Mouse (Mus musculus) embryonic facial prominence, embryonic 13.5 days (tissue): Measurements from ENCODE around the gene C1ql2. TPM values are rescaled to one million over a fixed set of nuclear protein-coding genes. Genes with fewer than 3 reads are reported as not detected.

ENCODE experiments used
- ATAC-seq: fragments of 200-750 bp; cut with Nextera tagmentation; 2 replicates; pipeline ENCODE4 v1.8.0; 2017; ENCODE audit warnings: low read depth; ENCODE audit not compliant: insufficient number of reproducible peaks, insufficient read depth, low FRiP score, low TSS enrichment
- H3K27ac ChIP-seq: fragments of 300-500 bp; sonication (generic); 2 replicates; pipeline ENCODE4 v1.5.1; 2015; ENCODE audit warnings: moderate library complexity, mild to moderate bottlenecking, inconsistent platforms
- H3K27me3 ChIP-seq: fragments of 300-500 bp; sonication (generic); 2 replicates; pipeline ENCODE4 v1.6.1; 2015; ENCODE audit warnings: mild to moderate bottlenecking, inconsistent platforms
- H3K36me3 ChIP-seq: fragments of 300-500 bp; sonication (generic); 2 replicates; pipeline ENCODE4 v1.6.1; 2015; ENCODE audit warnings: mild to moderate bottlenecking, inconsistent platforms
- H3K4me1 ChIP-seq: fragments of 300-500 bp; sonication (generic); 2 replicates; pipeline ENCODE4 v1.6.1; 2015; ENCODE audit warnings: inconsistent platforms
- H3K4me2 ChIP-seq: fragments of 300-500 bp; sonication (generic); 2 replicates; pipeline ENCODE4 v1.6.1; 2015; ENCODE audit warnings: moderate library complexity, mild to moderate bottlenecking, inconsistent platforms
- H3K4me3 ChIP-seq: fragments of 300-500 bp; sonication (generic); 2 replicates; pipeline ENCODE4 v1.5.1; 2015; ENCODE audit warnings: mild to moderate bottlenecking, inconsistent platforms
- H3K9ac ChIP-seq: fragments of 300-500 bp; sonication (generic); 2 replicates; pipeline ENCODE4 v1.6.1; 2015; ENCODE audit warnings: mild to moderate bottlenecking, inconsistent platforms
- H3K9me3 ChIP-seq: fragments of 300-500 bp; sonication (generic); 2 replicates; pipeline ENCODE4 v1.6.1; 2016; ENCODE audit warnings: inconsistent platforms
- WGBS: fragments of 180-500 bp; shearing (Covaris S2); methylation state at CpG from one replicate; pipeline ENCODE4 v1.1.7; 2015; ENCODE audit warnings: mixed read lengths; 5-methylcytosine and 5-hydroxymethylcytosine counted together
- polyA plus RNA-seq: library from polyadenylated mRNA; unstranded; fragments of >200 nt; fragmentation: Nextera tagmentation; extraction: Ambion mirVana; gene quantifications from 2 replicates; pipeline ENCODE4 v1.2.1, GENCODE M21; 2015

C1ql2 gene
- polyA plus RNA-seq, 1 experiment from 2014 or later, result 0.20 TPM

DNA sequence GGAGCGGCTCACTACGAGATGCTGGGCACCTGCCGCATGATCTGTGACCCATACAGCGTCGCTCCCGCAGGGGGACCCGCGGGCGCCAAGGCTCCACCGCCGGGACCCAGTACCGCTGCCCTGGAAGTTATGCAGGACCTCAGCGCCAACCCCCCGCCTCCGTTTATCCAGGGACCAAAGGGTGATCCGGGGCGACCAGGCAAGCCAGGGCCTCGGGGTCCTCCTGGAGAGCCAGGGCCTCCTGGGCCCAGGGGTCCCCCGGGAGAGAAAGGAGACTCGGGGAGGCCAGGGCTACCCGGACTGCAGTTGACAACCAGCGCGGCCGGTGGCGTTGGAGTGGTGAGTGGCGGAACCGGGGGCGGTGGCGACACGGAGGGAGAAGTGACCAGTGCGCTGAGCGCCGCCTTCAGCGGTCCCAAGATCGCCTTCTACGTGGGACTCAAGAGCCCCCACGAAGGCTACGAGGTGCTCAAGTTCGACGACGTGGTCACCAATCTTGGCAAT, 842 bp downstream of the C1ql2 start:
- Histone ChIP-seq H3K27me3 (peaks cover 100% of the 10 kb centered on the region), H3K9me3 (no peaks in the 10 kb centered on the region), H3K27ac (no peak overlapping the region), H3K4me1 (peaks cover 27% of the 10 kb centered on the region), H3K9ac (no peak overlapping the region), H3K4me2 (peak overlapping the region; percentile 61), H3K36me3 (no peaks in the 10 kb centered on the region), H3K4me3 (peak overlapping the region; percentile 38)
- ATAC-seq, result no peak
- under 1% methylated on average over 41 of the region's 41 CpGs for WGBS

DNA sequence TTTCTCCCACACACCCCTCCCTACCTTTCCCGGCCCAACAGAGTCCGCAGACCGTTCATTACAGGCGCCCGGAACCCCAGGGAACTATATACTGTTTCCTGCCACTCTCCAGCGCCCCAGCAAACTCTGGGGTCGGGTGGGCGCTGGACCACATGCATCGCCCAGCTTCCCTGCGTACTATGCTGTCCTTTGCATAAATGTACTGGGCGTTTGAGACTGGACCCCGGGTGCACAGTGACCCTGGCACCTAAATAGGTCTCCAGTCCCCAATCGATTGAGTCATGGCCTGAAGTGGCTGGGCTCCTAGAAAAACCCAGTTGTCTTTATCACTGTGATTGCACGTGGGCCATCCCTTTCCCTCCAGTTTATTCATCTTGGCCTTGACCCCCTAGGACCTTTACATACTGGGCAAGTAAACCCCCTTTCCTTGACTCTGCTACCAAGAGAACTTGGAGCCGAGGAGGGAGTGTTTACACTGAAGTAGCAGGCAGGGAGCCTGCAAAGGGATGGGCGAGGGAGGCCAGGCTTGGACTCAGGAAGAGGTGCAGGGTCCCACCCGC, 1.5 kb downstream of the C1ql2 start:
- Histone ChIP-seq H3K4me3 (peak overlapping the region; percentile 38), H3K4me1 (peaks cover 27% of the 10 kb centered on the region), H3K27ac (no peak overlapping the region), H3K9me3 (no peaks in the 10 kb centered on the region), H3K4me2 (peak overlapping the region; percentile 61), H3K27me3 (peaks cover 97% of the 10 kb centered on the region), H3K9ac (no peak overlapping the region), H3K36me3 (no peaks in the 10 kb centered on the region)
- WGBS, result 2% methylated on average over 17 of the region's 17 CpGs
- no peak for ATAC-seq

DNA sequence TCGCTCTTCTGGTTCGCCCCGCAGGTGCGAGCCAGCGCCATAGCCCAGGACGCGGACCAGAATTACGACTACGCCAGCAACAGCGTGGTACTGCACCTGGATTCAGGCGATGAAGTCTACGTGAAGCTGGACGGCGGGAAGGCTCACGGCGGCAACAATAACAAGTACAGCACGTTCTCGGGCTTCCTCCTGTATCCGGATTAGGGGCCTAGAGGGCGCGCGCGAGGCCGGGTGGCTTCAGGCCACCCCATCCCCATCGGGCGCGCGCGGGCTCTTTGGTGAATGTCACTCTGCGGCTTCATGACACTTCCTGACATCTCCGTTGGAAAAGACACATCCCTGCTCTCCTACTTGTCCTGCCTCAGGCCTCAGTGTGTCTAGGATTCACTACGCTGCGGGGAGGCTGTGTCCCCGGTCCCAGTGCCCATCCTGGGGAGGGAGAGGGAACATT, 2.0 kb downstream of the C1ql2 start:
- ATAC-seq, result no peak
- under 1% methylated on average over 34 of the region's 34 CpGs for WGBS
- Histone ChIP-seq H3K4me1 (peaks cover 27% of the 10 kb centered on the region), H3K4me2 (peak overlapping the region; percentile 61), H3K27me3 (peaks cover 92% of the 10 kb centered on the region), H3K9me3 (no peaks in the 10 kb centered on the region), H3K4me3 (peak overlapping the region; percentile 22), H3K27ac (no peak overlapping the region), H3K36me3 (no peaks in the 10 kb centered on the region), H3K9ac (no peak overlapping the region)

DNA sequence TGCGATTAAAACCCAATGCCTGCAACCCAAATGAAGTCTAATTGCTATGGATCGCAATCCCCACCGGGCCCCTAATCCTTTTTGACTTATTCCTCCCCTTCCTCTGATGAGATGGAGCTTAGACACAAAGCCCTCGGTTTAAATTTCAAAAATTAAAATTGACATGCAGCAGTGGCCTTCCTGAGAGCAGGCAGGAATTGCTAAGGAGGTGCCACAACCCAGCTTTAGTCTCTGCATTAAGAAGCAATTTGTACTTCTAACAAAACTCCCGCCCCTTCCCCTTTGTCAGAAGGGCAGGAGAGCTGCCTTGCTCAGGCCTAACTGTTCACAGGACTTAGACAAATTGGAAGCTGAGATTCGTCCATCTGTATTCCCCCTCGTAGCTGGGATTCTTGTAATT, 4.6 kb downstream of the C1ql2 start:
- no peak overlapping the region for H3K27ac ChIP-seq
- 8% methylated on average over 7 of the region's 7 CpGs for whole genome bisulfite sequencing
- no peaks in the 10 kb centered on the region for H3K9me3 ChIP-seq
- H3K27me3 ChIP-seq, result peaks cover 66% of the 10 kb centered on the region
- no peak overlapping the region for H3K4me2 ChIP-seq
- ATAC-seq, result no peak
- no peaks in the 10 kb centered on the region for H3K36me3 ChIP-seq
- peaks cover 27% of the 10 kb centered on the region for H3K4me1 ChIP-seq
- no peak overlapping the region for H3K4me3 ChIP-seq
- no peak overlapping the region for H3K9ac ChIP-seq

DNA sequence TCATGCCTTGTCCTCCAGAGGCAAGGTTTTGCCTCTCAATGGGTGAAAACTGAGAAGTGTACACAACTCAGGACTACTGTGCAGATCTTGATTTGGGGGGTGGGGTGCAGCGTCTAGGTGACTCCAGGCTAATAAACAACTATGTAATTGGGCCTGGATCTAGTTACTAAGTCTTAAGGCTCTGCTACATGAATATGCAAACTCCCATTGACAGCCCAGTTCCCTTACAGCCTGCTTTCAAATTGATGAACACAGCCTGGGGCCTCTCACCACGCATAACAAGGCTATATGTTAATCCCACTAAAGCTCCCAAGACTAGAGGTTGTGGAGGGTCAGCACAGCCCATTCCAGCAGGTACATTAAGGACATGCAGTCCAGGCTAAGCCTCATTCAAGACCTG, 14.0 kb downstream of the C1ql2 start:
- Histone ChIP-seq H3K27me3 (peaks cover 4% of the 10 kb centered on the region), H3K9ac (no peak overlapping the region), H3K4me2 (no peak overlapping the region), H3K36me3 (no peaks in the 10 kb centered on the region), H3K4me1 (0 out of 2 replicates have a peak, but pooled peaks cover 3% of the 10 kb centered on the region), H3K9me3 (no peaks in the 10 kb centered on the region), H3K27ac (no peak overlapping the region), H3K4me3 (no peak overlapping the region)
- ATAC-seq, result no peak
- 18% methylated on average over 2 of the region's 2 CpGs for WGBS

DNA sequence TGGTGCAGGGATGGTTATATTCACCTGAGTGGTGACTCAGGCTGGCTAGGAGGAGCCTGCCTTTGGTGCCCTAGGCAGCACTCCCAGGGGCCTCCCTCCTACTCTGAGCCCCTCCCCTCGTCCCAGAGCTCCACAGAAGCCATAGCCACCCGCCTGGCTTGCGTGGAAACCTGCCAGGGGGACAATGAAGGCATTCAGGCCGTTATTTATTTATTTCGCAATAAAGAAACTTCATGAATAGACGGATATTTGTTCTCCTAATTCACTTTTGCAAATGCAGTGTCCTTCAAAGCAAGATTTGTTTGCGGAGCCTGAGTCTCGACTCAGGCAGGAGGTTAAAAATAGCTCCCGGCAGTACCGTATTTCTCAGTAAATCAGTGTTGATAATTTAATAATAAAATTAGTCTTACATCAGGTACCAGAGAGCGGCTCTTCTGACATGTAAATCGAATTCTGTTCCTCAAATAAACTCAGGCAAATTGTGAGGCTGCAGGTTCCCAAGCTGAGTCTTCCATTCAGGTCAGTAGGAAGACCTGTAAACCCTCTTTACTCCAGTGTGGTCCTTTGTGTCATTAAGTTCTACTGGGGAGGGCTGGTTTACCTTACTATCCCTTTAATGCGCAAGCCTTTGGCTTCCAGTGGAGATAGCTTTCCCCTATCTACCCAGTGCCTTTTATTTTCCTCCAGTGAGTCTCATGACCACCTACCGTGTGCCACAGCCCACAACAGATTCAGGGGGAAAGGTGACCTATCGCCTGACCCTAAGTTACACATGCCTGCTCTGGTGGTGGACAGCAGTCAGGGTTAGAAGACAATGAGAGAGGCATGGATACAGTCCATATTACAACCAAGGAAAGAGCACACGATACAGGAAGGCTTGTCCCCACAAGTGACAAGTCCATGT, 17.2 kb downstream of the C1ql2 start:
- WGBS, result 8% methylated on average over 16 of the region's 16 CpGs
- ATAC-seq, result no peak
- no peaks in the 10 kb centered on the region for H3K36me3 ChIP-seq
- 0 out of 2 replicates have a peak, but pooled peaks cover 3% of the 10 kb centered on the region for H3K4me1 ChIP-seq
- peak overlapping the region; percentile 31; the same call in 1 of the 2 replicates for H3K4me2 ChIP-seq
- H3K27me3 ChIP-seq, result peaks cover 4% of the 10 kb centered on the region; the same call in 1 of the 2 replicates
- no peak overlapping the region for H3K4me3 ChIP-seq
- H3K9ac ChIP-seq, result no peak overlapping the region
- H3K27ac ChIP-seq, result no peak overlapping the region
- H3K9me3 ChIP-seq, result no peaks in the 10 kb centered on the region

DNA sequence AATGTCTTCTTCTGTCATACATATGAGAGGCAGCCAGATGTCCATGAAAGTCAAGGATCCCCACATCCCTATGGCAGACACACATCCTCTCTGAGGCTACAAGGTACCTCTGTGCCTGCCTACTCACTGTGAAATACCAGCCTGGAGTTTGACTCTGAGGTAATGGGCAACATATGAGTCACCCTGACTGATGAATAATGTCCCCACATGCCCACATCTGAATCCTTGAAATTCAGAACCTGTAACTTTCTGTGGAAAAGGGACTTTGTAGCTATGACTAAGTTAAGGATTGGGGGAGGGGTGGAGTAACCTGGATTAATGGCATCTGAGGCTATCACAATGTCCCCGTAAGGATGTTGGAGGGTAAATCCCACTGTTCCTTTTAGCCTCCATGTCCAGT, 23.3 kb downstream of the C1ql2 start:
- no peak overlapping the region for H3K9ac ChIP-seq
- no peak overlapping the region for H3K4me2 ChIP-seq
- no peaks in the 10 kb centered on the region for H3K4me1 ChIP-seq
- no peak; the same call in 1 of the 2 replicates for ATAC-seq
- WGBS, result 82% methylated on average over 1 of the region's 1 CpGs
- no peaks in the 10 kb centered on the region for H3K9me3 ChIP-seq
- H3K4me3 ChIP-seq, result no peak overlapping the region
- H3K36me3 ChIP-seq, result no peaks in the 10 kb centered on the region
- H3K27me3 ChIP-seq, result no peaks in the 10 kb centered on the region; the same call in 1 of the 2 replicates
- no peak overlapping the region for H3K27ac ChIP-seq

DNA sequence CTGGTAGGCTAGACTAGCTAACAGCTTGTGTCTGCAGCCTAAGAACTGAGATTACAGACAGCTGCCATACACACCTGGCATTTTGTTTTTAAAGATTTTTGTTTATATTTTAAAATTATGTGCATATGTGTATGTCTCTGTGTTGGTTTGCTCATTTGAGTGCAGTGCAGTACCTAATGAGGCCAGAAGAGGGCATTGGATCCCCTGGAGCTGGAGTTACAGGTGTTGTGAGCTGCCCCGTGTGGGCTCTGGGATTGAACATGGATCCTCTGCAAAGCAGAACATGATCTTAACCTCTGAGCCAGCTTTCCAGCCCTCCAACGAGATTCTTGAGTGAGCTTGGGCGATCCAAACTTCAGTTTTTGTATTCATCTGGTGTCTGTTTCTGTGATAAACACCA, 27.8 kb downstream of the C1ql2 start:
- Histone ChIP-seq H3K36me3 (no peaks in the 10 kb centered on the region), H3K9ac (no peak overlapping the region), H3K27ac (no peak overlapping the region), H3K27me3 (no peaks in the 10 kb centered on the region), H3K4me1 (no peaks in the 10 kb centered on the region), H3K4me2 (no peak overlapping the region), H3K4me3 (no peak overlapping the region), H3K9me3 (no peaks in the 10 kb centered on the region)
- no peak for ATAC-seq
- WGBS, result 71% methylated on average over 3 of the region's 3 CpGs

DNA sequence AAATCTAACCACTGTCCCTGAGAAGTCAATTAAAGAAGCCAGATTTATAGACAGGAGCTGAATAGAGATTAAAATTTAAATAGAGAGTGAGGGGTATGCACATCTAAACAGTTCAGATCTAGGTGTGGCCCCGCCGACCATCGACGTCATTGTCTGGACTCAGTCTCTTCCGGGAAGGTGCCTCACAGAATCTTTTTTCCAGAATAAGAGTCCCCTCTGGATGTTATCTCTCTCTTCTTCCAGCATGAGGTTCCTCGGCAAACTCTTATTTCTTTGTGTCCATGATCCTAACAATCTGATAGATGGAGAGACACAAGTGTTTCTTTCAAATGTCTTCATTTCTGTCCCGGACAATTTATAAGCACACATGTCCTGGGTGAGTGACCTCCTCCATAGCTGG, 33.7 kb downstream of the C1ql2 start:
- no peaks in the 10 kb centered on the region for H3K36me3 ChIP-seq
- H3K9ac ChIP-seq, result no peak overlapping the region
- no peaks in the 10 kb centered on the region for H3K9me3 ChIP-seq
- H3K27me3 ChIP-seq, result no peaks in the 10 kb centered on the region
- no peaks in the 10 kb centered on the region for H3K4me1 ChIP-seq
- no peak overlapping the region for H3K27ac ChIP-seq
- WGBS, result 82% methylated on average over 7 of the region's 7 CpGs
- no peak for ATAC-seq
- no peak overlapping the region for H3K4me2 ChIP-seq
- H3K4me3 ChIP-seq, result no peak overlapping the region

DNA sequence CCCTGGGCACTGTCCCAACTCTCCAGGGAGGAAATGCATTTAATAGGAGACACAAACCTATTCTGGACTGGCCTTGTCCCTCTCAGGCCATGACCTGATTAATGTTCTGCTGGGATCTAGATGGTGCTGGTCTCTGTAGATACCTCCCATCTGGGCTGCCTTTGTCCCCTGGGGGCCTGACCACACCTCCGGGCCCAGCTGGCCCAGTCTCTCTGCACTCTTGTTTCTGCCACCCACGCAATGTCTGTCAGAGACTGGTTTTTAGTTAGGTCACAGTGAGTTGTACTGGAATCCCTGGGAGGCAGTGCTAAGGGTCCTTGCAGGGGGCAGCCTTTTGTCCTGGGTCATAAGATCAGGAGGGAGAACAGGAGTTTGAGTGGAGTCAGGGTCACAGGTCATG, 34.5 kb downstream of the C1ql2 start:
- Histone ChIP-seq H3K36me3 (no peaks in the 10 kb centered on the region), H3K9ac (no peak overlapping the region), H3K9me3 (no peaks in the 10 kb centered on the region), H3K27ac (no peak overlapping the region), H3K4me1 (no peaks in the 10 kb centered on the region), H3K27me3 (no peaks in the 10 kb centered on the region), H3K4me2 (no peak overlapping the region), H3K4me3 (no peak overlapping the region)
- 40% methylated on average over 2 of the region's 2 CpGs for WGBS
- ATAC-seq, result no peak

DNA sequence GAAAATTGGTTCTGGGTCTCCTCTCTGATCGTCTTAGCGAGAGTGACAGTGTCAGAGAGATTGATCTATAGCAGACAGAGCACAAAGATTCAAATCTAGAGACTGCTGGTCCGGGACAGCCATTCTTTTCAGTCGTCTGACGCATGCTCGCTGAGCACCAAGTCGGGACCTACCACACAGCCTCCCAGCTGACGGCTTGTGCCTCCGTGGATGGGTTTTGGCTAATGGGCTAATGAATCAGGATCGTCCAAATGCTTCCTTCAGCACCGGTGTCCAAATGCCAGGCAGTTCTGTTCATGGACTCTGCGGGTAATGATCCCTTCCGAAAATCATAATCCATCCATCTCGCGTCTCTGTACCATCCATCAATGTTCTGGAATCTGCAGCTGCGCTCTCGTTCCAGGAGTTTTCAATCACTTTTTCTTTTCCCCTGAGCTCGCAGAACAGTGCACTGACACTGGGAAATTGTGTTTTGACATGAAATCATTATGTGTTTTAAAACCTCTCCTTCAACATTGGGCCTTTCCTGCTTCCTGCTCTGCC, 44.7 kb downstream of the C1ql2 start:
- H3K4me2 ChIP-seq, result no peak overlapping the region
- H3K9ac ChIP-seq, result no peak overlapping the region
- no peak overlapping the region for H3K27ac ChIP-seq
- WGBS, result 81% methylated on average over 18 of the region's 18 CpGs
- H3K9me3 ChIP-seq, result no peaks in the 10 kb centered on the region
- H3K27me3 ChIP-seq, result no peaks in the 10 kb centered on the region
- no peaks in the 10 kb centered on the region for H3K36me3 ChIP-seq
- H3K4me3 ChIP-seq, result no peak overlapping the region
- no peaks in the 10 kb centered on the region for H3K4me1 ChIP-seq
- ATAC-seq, result no peak
